Mouse (Mus musculus) embryonic facial prominence, embryonic 12.5 days (tissue): ENCODE measurements around the gene Sirpa. TPM values are rescaled to one million over a fixed set of nuclear protein-coding genes. Genes with fewer than 3 reads are reported as not detected.

Experiments used
- ATAC-seq: fragments of 200-750 bp; cut with Nextera tagmentation; 2 replicates; pipeline ENCODE4 v1.8.0; 2017; ENCODE audit not compliant: insufficient number of reproducible peaks, insufficient read depth, low FRiP score, low TSS enrichment
- H3K27ac ChIP-seq: fragments of 300-500 bp; sonication (generic); 2 replicates; pipeline ENCODE4 v1.5.1; 2016; ENCODE audit warnings: mild to moderate bottlenecking
- H3K27me3 ChIP-seq: fragments of 300-500 bp; sonication (generic); 2 replicates; pipeline ENCODE4 v1.6.1; 2016; ENCODE audit warnings: mild to moderate bottlenecking, moderate library complexity
- H3K36me3 ChIP-seq: fragments of 300-500 bp; sonication (generic); 2 replicates; pipeline ENCODE4 v1.6.1; 2016; ENCODE audit warnings: mild to moderate bottlenecking
- H3K4me1 ChIP-seq: fragments of 300-500 bp; sonication (generic); 2 replicates; pipeline ENCODE4 v1.6.1; 2016
- H3K4me2 ChIP-seq: fragments of 300-500 bp; sonication (generic); replicated peaks from 2 replicates; pipeline ENCODE4 v1.6.1; 2016; ENCODE audit warnings: mild to moderate bottlenecking, moderate library complexity
- H3K4me3 ChIP-seq: fragments of 300-500 bp; sonication (generic); 2 replicates; pipeline ENCODE4 v1.5.1; 2016; ENCODE audit warnings: mild to moderate bottlenecking
- H3K9ac ChIP-seq: fragments of 300-500 bp; sonication (generic); 2 replicates; pipeline ENCODE4 v1.6.1; 2016; ENCODE audit warnings: mild to moderate bottlenecking, moderate library complexity
- H3K9me3 ChIP-seq: fragments of 300-500 bp; sonication (generic); 2 replicates; pipeline ENCODE4 v1.6.1; 2016; ENCODE audit warnings: mild to moderate bottlenecking, moderate library complexity
- WGBS: fragments of 180-500 bp; shearing (Covaris S2); methylation state at CpG from one replicate; pipeline ENCODE4 v1.1.7; 2016; 5-methylcytosine and 5-hydroxymethylcytosine counted together
- polyA plus RNA-seq: library from polyadenylated mRNA; unstranded; fragments of >200 nt; fragmentation: Nextera tagmentation; extraction: Ambion mirVana; gene quantifications from 2 replicates; pipeline ENCODE4 v1.2.1, GENCODE M21; 2016

Gene Sirpa
- polyA plus RNA-seq, 1 experiment from 2014 or later, result 24.3 TPM

DNA sequence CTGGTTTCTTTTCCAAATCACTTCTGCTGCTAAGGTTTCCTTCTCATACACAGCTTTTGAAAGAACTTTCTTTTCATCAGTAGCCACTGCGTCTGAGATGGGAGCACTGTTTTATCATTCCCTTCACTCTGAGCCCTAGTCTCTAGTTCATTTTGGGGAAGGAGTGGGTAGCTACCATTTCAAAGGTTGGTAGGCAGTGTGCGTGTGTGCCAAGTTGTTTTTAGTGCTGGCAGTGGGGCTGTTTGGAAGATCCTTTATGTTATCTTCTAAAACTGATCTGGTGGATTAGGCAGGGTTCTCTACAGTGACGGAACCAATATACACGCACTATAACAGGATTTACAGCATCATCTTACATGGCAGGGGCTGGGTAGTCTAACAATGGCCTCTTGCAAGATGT is 62.4 kb downstream of the Sirpa start:
- no peak overlapping the region for H3K9ac ChIP-seq
- no peaks in the 10 kb centered on the region for H3K4me1 ChIP-seq
- H3K36me3 ChIP-seq, result no peaks in the 10 kb centered on the region
- no peak for ATAC-seq
- 88% methylated on average over 4 of the region's 4 CpGs for WGBS
- H3K27me3 ChIP-seq, result no peaks in the 10 kb centered on the region
- no peak overlapping the region for H3K27ac ChIP-seq
- no peaks in the 10 kb centered on the region for H3K9me3 ChIP-seq
- no peak overlapping the region for H3K4me2 ChIP-seq
- no peak overlapping the region for H3K4me3 ChIP-seq

DNA sequence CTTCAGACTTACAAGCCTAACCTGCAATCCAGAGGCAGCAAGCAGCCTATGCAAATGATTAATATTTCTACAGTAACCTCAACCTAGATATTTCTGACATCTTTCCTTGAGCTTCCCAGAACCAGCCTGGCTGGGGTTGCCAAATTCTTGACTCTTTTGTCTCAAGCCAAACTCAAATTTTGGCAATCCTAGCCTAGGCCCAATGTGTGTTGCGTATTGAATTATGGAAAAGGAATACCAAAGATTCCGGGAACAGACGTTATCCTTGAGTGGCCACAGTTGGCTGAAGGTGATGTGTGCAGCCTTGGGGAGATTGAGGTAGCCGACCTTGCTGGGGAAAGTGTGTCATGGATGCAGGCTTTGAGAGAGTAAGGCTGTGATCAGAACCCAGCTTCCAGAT is 66.2 kb downstream of the Sirpa start:
- no peak for ATAC-seq
- H3K9ac ChIP-seq, result no peak overlapping the region

DNA sequence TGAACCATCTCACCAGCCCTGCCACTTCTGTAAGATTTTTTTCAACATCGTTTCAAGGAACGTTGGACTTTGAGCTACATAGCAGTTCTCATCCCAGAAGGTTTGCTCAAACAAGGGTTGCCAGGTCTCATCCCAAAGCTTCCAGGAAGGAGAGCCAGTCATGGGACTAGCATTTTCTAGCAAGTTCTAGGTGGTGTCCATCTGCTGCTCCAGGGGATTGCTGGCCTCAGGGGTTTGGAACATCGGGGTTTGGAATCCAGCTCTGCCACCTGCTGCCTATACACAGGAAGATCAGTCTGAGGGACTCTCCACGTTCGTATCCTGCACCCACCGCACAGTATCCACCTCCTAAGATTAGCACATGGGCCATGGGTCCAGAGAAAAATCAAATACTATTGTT is 67.4 kb downstream of the Sirpa start:
- no peak for ATAC-seq
- Histone ChIP-seq H3K27ac (no peak overlapping the region), H3K4me3 (no peak overlapping the region), H3K27me3 (no peaks in the 10 kb centered on the region), H3K36me3 (no peaks in the 10 kb centered on the region), H3K4me2 (no peak overlapping the region), H3K9me3 (no peaks in the 10 kb centered on the region), H3K4me1 (no peaks in the 10 kb centered on the region), H3K9ac (no peak overlapping the region)
- WGBS, result 67% methylated on average over 6 of the region's 6 CpGs

More for the DNA sequence above, 66.2 kb downstream of the Sirpa start:
- Histone ChIP-seq H3K9me3 (no peaks in the 10 kb centered on the region), H3K27me3 (no peaks in the 10 kb centered on the region), H3K4me2 (no peak overlapping the region), H3K36me3 (no peaks in the 10 kb centered on the region), H3K4me1 (no peaks in the 10 kb centered on the region), H3K4me3 (no peak overlapping the region), H3K27ac (no peak overlapping the region)
- 81% methylated on average over 4 of the region's 4 CpGs for WGBS

DNA sequence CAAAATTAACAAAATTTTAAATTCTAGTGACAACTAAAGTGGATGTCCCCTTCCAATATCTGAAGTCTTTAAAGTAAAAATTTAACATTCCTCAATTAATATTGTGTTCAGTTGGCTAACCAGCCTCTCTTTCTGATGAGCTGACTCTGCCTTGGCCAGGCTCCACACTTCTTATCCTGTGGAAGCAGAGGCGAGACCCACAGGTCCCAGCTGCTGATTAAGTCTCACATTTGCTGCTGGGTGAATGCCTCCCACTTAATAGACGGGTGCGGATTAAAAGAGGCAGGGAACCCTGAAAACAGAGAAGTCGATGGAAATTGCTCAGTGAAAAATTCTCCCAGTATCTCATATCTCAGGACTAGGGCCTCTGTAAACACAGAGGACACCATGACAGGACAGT is 69.8 kb downstream of the Sirpa start:
- H3K27ac ChIP-seq, result no peak overlapping the region
- H3K4me3 ChIP-seq, result no peak overlapping the region
- no peak for ATAC-seq
- H3K9me3 ChIP-seq, result no peaks in the 10 kb centered on the region
- 85% methylated on average over 4 of the region's 4 CpGs for WGBS
- no peak overlapping the region for H3K9ac ChIP-seq
- H3K4me2 ChIP-seq, result no peak overlapping the region
- H3K36me3 ChIP-seq, result no peaks in the 10 kb centered on the region
- H3K4me1 ChIP-seq, result no peaks in the 10 kb centered on the region
- H3K27me3 ChIP-seq, result no peaks in the 10 kb centered on the region

DNA sequence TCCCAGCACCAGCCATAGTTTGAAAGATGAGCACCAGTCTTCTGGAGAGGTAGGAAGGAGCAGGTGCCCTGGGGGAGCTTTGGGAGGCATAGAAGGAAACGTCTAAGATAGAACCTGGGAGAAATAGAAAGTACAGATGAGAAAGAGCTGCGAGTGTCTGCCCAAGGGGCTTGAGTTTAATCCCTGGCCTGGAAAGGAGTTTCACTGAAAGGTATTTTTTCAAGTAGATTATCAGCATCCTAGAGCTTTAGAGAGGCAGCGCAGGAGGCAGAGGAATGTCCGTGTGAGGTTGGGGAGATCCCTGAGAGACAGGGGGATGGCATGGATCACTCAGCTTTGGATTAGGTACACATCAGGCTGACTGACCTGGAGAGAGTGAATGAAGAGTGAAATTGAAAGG is 79.3 kb downstream of the Sirpa start:
- WGBS, result 72% methylated on average over 4 of the region's 4 CpGs
- Histone ChIP-seq H3K4me3 (no peak overlapping the region), H3K27ac (no peak overlapping the region), H3K9me3 (no peaks in the 10 kb centered on the region), H3K36me3 (no peaks in the 10 kb centered on the region), H3K4me2 (no peak overlapping the region), H3K4me1 (no peaks in the 10 kb centered on the region), H3K9ac (no peak overlapping the region), H3K27me3 (no peaks in the 10 kb centered on the region)
- no peak for ATAC-seq

DNA sequence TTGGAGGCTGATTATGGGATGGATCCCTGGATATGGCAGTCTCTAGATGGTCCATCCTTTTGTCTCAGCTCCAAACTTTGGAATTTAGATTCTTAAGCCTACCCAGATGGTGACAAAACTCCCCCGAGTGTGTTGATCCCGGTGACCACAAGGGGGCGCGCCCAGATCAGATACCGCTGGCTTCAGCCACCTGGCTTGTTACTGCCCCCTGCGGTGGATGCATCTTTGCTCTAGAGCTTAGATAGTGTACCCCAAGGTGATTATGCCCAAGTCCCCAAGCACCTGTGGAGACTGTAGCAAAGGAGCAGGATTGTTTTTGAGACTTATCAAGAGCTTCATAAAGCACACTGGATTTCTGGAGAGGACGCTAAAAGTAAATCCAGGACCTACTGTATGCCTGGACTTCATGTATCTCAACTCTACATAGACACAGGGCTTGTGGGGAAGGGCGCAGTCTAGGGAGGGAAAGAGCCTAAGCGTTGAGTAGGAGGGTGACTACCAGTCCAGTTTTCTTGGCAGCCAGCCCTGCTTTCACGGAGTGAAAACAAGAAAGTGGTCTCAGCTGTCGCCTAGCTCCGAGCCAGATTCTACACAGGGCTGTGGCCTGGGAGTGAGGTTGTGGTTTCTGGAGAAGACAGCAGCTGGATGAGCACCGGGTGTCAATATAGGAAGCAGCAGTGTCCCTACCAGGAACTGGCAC is 82.5 kb downstream of the Sirpa start:
- H3K9ac ChIP-seq, result no peak overlapping the region

DNA sequence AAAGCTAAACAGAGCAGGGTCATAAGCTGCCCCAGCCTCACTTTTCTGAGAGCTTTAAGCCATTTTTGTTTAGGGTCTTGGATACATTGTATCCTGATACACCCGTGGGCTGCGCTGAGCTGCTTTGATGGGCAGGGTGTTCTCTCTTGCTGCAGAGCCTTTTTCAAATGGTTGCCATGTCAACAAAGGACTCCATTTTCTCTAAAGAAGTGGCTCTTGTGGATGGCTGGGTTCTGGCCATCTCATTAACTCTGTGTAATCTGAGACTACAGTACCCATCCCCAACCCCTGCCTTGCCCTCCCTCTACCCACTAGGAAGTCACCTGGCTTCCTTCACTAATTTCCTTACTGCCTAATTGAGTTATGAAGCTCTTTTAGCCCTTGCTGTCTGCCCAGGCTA is 85.0 kb downstream of the Sirpa start:
- Histone ChIP-seq H3K4me3 (no peak overlapping the region), H3K36me3 (no peaks in the 10 kb centered on the region), H3K27me3 (no peaks in the 10 kb centered on the region), H3K4me2 (no peak overlapping the region), H3K27ac (no peak overlapping the region), H3K9me3 (no peaks in the 10 kb centered on the region), H3K4me1 (no peaks in the 10 kb centered on the region), H3K9ac (no peak overlapping the region)
- no peak for ATAC-seq
- 56% methylated on average over 2 of the region's 2 CpGs for WGBS

More for the DNA sequence above, 82.5 kb downstream of the Sirpa start:
- 0 out of 2 replicates have a peak, but pooled peaks have one; percentile 8 for ATAC-seq
- H3K27ac ChIP-seq, result no peak overlapping the region
- no peaks in the 10 kb centered on the region for H3K36me3 ChIP-seq
- H3K27me3 ChIP-seq, result no peaks in the 10 kb centered on the region
- no peak overlapping the region for H3K4me3 ChIP-seq
- 32% methylated on average over 13 of the region's 13 CpGs for WGBS
- no peak overlapping the region for H3K4me2 ChIP-seq
- no peaks in the 10 kb centered on the region for H3K9me3 ChIP-seq
- H3K4me1 ChIP-seq, result no peaks in the 10 kb centered on the region

DNA sequence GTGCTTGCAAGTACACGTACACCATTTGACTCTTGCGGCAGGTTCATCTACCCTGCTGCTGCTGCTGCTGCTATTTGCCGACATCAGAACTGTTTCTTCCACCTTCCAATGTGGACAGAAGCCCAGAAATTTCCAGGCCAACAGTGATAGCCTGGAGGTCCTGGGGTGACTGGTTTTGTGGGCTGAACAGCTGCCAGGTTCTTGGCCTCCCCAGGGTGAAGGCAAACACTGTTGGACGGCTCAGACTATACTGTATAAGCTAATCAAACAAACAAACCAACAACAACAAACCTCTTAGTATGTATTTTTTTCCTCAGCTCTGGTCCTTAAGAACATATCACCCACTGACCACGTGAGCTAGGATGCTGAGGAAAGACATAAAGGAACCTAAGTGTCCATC is 86.4 kb downstream of the Sirpa start:
- Histone ChIP-seq H3K27ac (no peak overlapping the region), H3K27me3 (no peaks in the 10 kb centered on the region), H3K4me1 (no peaks in the 10 kb centered on the region), H3K4me2 (no peak overlapping the region), H3K9me3 (no peaks in the 10 kb centered on the region), H3K36me3 (no peaks in the 10 kb centered on the region), H3K9ac (no peak overlapping the region), H3K4me3 (no peak overlapping the region)
- WGBS, result 85% methylated on average over 5 of the region's 5 CpGs
- ATAC-seq, result no peak

DNA sequence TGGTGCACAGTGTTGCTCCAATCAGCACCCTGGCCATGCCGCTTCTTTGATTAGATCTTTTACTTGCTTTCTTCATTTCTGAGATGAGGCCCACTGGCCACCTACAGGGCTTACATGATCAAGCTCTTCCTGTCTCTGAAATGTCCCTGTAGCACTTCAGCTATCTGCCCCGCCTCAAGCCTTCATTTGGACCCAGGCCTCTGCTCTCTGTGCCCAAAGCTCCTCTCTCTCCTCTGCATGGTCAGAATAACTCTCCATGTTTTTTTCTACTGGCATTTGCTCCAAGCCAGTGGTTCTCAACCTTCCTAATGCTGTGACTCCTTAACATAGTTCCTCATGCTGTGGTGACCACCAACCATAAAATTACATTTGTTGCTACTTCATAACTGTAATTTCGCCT is 87.6 kb downstream of the Sirpa start:
- Histone ChIP-seq H3K9ac (no peak overlapping the region), H3K4me1 (no peaks in the 10 kb centered on the region), H3K27me3 (no peaks in the 10 kb centered on the region), H3K4me3 (no peak overlapping the region), H3K36me3 (no peaks in the 10 kb centered on the region), H3K9me3 (no peaks in the 10 kb centered on the region), H3K4me2 (no peak overlapping the region), H3K27ac (no peak overlapping the region)
- 85% methylated on average over 3 of the region's 3 CpGs for WGBS
- ATAC-seq, result no peak

Other genes starting within 250 kb of the Sirpa start
- not detected in 2 replicates for gene Il1b, start 221.7 kb upstream of the Sirpa start, polyA plus RNA-seq
- not detected in 2 replicates for gene F830045P16Rik, start 56.2 kb upstream of the Sirpa start, polyA plus RNA-seq
- gene Pdyn, start 107.0 kb downstream of the Sirpa start, polyA plus RNA-seq, result 0.19 and 0.27 TPM in 2 replicates
- 19.2 and 21.4 TPM in 2 replicates for gene Stk35, start 207.7 kb downstream of the Sirpa start, polyA plus RNA-seq